Mouse (Mus musculus): ENCODE results near the gene Nob1.

Nob1 gene

DNA sequence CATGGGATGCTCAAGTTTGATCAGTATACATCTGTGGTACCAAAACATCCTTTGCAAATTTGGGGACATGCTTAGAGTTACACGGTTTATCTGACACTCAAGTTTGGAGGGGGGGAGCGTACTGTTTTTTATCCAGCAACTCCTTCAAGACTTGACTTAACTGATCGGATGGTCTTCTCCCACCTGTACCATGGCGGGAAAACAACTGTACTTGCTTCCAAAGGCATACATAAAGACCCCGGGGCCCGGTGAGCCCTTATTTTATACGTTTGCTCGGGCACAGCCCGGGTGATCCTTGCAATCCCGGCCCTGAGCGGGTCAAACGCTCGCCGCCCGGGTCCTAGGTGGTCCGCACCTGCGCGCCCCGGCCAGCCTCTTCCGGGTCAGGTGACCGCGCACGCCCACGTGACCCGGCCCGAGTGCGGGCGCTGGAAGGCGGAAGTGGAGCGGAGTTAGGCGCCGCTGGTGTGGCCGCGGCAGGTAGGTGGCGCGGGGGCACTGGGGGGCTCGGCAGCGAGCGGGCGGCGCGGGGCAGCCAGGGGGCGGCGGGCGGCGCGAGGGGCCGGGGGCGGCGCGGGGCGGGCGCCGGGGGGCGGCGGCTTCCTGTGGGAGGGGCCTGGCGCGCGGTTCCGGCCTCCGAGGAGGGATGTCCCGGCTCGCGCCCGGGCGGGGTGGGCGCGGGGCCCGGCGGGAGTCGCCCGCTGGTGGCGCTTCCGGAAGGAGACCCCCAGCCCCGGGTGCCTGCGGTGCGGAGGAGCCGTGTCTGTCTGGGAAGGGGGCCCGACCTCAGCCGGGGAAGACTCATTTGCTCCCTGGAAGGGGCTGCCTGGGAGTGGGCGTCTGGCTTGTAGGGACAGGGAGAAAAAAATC, 11.3 kb upstream of the Nob1 start, which contains the start of gene Wwp2:
Gene Wwp2 (plus strand): TSS at position 404 of the 870 bp plus-strand sequence.
- peak; percentile 80 for DNase-seq (ENCODE audit: low spot score)

DNA sequence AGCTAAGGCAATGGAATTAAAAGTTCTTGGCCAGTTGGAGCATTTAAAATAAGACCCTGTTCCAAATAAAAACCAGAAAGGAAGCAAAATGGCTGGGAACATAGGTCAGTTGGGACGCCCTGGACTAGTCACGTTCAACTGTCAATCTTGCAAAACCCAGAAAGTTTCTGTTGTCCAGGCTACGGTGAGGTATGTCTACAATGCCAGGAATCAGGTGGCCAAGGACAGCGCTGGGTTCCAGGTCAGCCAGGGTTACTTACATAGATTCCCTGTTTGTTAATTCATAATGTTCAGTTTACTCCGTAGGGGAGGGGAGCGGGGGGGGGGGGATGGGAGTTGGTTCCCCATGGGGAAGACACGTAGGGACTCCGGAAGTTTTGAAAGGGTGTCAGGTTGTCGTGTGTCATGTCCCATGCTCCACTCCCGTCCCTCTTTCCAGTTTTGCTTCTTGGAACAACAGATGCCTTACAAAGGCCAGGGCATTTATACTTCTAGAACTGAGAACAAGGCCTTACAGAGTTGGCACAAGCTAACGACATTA, 10.6 kb upstream of the Nob1 start:
- no peak for DNase-seq (ENCODE audit: low spot score)

DNA sequence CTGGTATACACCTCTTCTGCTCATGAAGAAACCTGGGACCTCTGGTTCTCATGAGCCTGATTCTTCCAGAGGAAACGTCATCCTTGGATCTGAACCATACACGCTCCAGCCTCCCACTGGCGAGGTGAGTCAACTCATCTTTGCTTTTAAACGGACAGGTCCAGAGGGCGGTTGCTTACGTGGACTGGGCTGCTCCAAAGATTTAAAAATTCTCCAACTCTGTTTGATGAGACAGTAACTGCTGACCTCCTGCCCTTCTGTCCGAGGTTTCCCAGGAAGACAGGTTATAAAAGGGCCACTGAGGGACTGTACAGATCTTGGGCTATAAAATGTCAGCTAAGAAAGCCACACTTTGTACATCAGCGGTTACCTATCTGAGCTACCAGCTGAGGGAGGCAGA, 6.0 kb upstream of the Nob1 start:
- DNase-seq (ENCODE audit: low spot score) = no peak

DNA sequence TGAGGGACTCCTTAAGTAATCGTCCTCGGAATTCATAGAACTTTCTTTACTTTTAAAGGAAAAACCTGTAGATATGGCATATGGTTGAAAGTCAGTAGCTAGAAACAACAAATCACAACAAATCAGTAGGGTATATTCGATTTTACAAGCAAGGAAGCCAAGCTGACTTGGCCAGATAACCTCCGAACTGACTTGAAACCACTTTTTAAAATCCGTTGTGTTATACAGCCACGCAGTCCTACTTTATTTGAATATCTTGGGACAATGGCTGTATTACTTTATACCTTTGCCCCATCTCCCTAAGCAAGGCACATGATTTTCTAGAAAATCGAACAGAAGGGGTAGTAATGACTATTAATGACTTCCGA, 363 bp upstream of the Nob1 start:
- DNase-seq (ENCODE audit: low spot score) = no peak

- no peak for DNase-seq (ENCODE audit: low spot score)
Observed at GRCm38 (mm10) chr8:107424176-107424575, 675 bp downstream of the Nob1 start.

- no peak for DNase-seq (ENCODE audit: low spot score)
Observed at GRCm38 (mm10) chr8:107417001-107417400, 7.8 kb downstream of the Nob1 start.

DNA sequence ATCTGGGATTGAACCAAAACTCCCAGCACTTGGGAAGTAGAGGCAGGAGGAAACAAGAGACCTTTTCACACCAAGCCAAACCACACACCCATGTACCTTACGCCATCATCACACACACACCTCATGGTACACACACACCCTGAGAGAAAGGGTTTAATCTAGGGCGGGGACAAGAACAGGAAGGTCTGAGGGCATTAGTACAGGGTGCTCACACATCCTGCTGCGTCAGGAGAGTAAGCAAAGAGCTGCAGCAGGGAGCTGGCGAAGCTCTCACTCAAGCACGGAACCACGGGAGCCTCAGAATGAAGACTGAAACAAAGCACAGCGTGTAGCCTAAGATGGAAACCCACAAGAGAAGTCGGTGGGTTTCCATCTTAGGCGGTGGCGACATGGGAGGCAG, 11.0 kb downstream of the Nob1 start:
- no peak for DNase-seq (ENCODE audit: low spot score)

DNA sequence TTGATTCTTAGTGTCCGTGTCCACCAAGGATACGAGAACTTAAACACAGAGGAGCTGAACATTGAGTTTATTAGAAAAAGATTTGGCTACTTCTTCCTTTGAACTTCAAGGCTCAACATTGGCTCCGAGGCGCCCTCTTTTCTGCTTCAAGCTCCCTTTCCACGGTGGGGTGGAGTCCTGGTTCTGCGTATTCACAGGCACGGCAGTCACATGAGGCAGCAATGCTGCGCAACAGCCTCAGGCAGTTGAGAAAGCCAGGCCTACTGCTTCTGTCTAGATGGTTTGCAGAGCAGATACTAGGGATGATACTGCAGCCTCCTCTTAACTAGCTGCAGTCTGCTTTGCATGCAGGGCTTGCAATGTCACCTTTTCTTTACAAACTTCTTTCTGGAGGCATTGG, 12.3 kb downstream of the Nob1 start:
- no peak for DNase-seq (ENCODE audit: low spot score)

DNA sequence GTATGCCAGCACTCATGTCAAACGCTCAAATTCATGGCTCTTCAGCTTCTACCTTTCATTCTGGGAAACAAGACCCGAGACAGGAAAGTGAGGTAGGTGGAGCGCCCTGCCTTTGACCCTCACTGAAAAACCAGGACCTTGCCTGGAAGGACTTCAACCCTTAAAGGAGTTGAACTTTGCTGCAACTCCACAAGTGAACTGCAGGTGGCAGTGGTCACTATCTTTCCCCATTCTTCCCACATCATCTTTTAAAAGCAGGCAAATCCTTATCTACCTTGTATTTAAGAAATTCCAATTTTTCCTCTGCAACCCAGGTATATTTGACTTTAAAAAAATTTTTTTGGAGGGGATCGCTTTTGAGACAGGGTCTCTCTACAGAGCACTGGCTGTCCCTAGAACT, 13.5 kb downstream of the Nob1 start:
- no peak for DNase-seq (ENCODE audit: low spot score)

- no peak for DNase-seq (ENCODE audit: low spot score)
Observed at GRCm38 (mm10) chr8:107405935-107406334, 18.9 kb downstream of the Nob1 start.

DNA sequence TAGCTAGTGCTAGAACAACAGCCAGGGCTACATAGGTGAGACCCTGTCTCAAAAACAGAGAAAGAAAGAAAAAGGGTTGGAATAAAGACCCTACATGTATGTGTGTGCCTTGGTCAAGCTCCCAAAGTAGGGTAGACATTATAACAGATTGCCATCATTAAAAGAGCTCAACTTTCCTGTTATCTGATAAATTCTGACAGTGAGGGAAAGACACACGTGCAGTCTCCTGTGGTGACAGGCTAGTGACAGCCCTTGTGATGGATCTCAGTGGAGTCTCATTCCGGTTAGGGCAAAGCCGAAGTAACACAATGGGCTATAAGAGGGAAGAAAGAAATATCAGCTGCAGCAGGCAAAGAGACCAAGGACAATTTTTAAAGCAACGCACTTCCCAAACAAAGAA, 20.8 kb downstream of the Nob1 start:
- DNase-seq (ENCODE audit: low spot score) = no peak

GRCm38 (mm10) chr8:107403038-107403781, 21.6 kb downstream of the Nob1 start, which contains the start of gene Nqo1:
Nqo1 (minus strand) TSS chr8:107403206.
- peak; percentile 75 for DNase-seq (ENCODE audit: low spot score)

DNA sequence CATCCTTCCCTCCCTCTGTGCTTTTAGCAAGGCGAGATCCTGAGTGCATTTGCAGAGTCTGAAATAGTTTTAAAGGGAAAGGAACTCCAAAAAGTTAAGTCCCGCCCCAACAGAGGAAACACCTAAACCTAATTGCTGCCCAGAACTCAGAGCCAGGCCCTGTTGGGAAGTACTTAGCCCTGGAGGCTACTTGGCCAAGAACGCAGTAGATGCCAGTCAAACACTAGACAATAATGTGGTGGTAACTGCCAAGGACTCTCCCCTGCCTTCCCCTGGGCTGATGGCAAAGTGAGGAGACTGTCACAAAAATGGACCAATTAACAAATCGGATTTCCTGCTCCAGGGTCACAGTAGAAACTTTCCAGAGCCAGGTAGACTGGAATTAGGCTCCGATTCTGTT, 23.0 kb downstream of the Nob1 start:
- no peak for DNase-seq (ENCODE audit: low spot score)

DNA sequence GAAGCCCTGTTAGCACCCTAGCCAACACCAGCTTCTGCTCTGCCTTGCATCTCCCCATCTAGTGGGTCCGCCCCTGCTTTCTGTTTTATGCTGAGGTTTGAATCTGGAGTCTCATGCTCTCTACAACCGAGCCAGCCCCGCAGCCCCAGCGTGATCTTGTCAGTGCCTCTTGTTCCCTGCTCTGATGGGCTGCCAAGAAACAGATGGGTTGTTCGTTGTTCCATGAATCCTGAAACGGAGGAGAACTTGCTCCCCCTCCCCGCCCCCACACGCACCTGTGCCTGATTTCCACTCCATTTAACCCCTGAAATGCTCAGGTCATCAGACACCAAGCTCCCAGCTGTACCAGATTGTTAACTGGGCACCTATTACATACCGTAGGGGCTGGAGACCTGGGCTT, 25.4 kb downstream of the Nob1 start:
- DNase-seq (ENCODE audit: low spot score) = no peak

DNA sequence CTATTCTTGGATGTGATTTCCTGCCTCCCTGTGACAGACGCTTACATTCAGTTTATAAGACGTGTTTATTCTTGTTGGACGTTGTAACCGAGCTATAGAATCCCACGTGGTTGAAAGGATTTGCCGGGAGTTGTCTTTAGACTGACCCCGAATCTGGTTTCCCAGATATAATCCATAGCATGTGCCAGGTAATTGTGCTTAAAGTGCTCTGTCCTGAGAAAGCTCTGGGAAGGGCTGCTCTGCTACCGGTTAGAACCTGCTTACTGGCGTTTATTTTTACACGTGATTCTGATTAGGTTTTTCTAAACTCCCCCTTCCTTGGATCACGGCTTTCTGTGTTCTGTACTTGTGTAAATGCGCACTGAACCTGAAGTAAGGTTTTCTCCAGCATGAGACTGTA, 27.2 kb downstream of the Nob1 start:
- DNase-seq (ENCODE audit: low spot score) = no peak

GRCm38 (mm10) chr8:107396106-107396670, 28.7 kb downstream of the Nob1 start:
- no peak for DNase-seq (ENCODE audit: low spot score)

GRCm38 (mm10) chr8:107395397-107395796, 29.5 kb downstream of the Nob1 start:
- no peak for DNase-seq (ENCODE audit: low spot score)

- no peak for DNase-seq (ENCODE audit: low spot score)
Observed at GRCm38 (mm10) chr8:107391136-107391516, 33.7 kb downstream of the Nob1 start.

GRCm38 (mm10) chr8:107390476-107391135, 34.2 kb downstream of the Nob1 start:
- peak; percentile 16 for DNase-seq (ENCODE audit: low spot score)

GRCm38 (mm10) chr8:107389557-107389956, 35.3 kb downstream of the Nob1 start:
- peak; percentile 62 for DNase-seq (ENCODE audit: low spot score)

DNA sequence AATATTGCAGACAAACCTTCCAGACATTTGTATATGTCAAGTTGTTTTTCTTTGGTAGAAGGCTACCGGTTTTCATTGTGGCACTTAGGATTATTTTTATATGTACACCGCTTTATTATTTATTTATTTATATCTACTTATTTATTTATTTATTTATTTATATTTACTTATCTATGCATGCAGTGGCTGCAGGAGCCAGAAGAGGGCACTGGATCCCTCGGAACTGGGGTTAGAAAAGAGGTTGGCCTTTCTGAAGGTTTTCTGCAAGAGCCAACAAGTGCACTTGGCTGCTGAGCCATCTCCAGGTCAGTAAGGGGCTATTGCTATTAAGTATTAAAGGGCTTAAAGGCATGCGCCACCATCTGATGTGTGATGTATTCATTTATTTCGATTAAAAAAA, 37.0 kb downstream of the Nob1 start:
- DNase-seq (ENCODE audit: low spot score) = peak; percentile 38

- no peak for DNase-seq (ENCODE audit: low spot score)
Observed at GRCm38 (mm10) chr8:107386642-107387041, 38.2 kb downstream of the Nob1 start.
